Mouse (Mus musculus) G1E-ER4 (cell line): Measurements from ENCODE around the gene Spata31d1b. TPM values are rescaled to one million over a fixed set of nuclear protein-coding genes. Genes with fewer than 3 reads are reported as not detected.

ENCODE experiments used
- GATA1 ChIP-seq: IDR thresholded peaks from one replicate; pipeline ENCODE4 v1.8.0; 2012; ENCODE audit warnings: low read length, inconsistent platforms
- polyA plus RNA-seq: library from polyadenylated mRNA; stranded (reverse); fragments of >175 nt; gene quantifications from 2 replicates; pipeline ENCODE4 v1.2.3, GENCODE M21; 2012

The Spata31d1b gene
- polyA plus RNA-seq, 1 experiment = not detected

- no peak for TF ChIP-seq GATA1
These were observed 26.4 kb downstream of the Spata31d1b start for GRCm38 (mm10) chr13:59738455-59738854.

- no peak for TF ChIP-seq GATA1
These were observed 27.3 kb downstream of the Spata31d1b start for GRCm38 (mm10) chr13:59739397-59739796.

- TF ChIP-seq GATA1 = no peak
These were observed 29.0 kb downstream of the Spata31d1b start for GRCm38 (mm10) chr13:59741096-59741495.

GRCm38 (mm10) chr13:59741697-59742096 lies 29.6 kb downstream of the Spata31d1b start:
- TF ChIP-seq GATA1 = no peak

- TF ChIP-seq GATA1 = no peak
These were observed 33.4 kb downstream of the Spata31d1b start for GRCm38 (mm10) chr13:59745462-59745861.

GRCm38 (mm10) chr13:59746164-59746563 lies 34.1 kb downstream of the Spata31d1b start:
- no peak for TF ChIP-seq GATA1

- no peak for TF ChIP-seq GATA1
These were observed 34.6 kb downstream of the Spata31d1b start, which contains the start of gene 1700014D04Rik for GRCm38 (mm10) chr13:59746711-59747110. 1700014D04Rik (minus strand) TSS chr13:59746752.

- TF ChIP-seq GATA1 = no peak
These were observed 38.2 kb downstream of the Spata31d1b start for GRCm38 (mm10) chr13:59750310-59750709.

GRCm38 (mm10) chr13:59756906-59757305 lies 44.8 kb downstream of the Spata31d1b start:
- TF ChIP-seq GATA1 = no peak

- TF ChIP-seq GATA1 = no peak
These were observed 50.7 kb downstream of the Spata31d1b start for GRCm38 (mm10) chr13:59762791-59763190.

GRCm38 (mm10) chr13:59766786-59767515 lies 54.9 kb downstream of the Spata31d1b start:
- TF ChIP-seq GATA1 = no peak

GRCm38 (mm10) chr13:59768531-59768930 lies 56.4 kb downstream of the Spata31d1b start:
- TF ChIP-seq GATA1 = no peak

Other genes with a start within 250 kb of the Spata31d1b start
- 5.1 and 6.0 TPM in 2 replicates for gene Agtpbp1, start 127.1 kb upstream of the Spata31d1b start, polyA plus RNA-seq
- gene Naa35, start 127.0 kb upstream of the Spata31d1b start, polyA plus RNA-seq = 7.7 and 8.3 TPM in 2 replicates
- 24.8 and 27.6 TPM in 2 replicates for gene Golm1, start 36.5 kb upstream of the Spata31d1b start, polyA plus RNA-seq
- gene 4921517D22Rik, start 18.2 kb upstream of the Spata31d1b start, polyA plus RNA-seq = not detected in 2 replicates
- gene Spata31d1a, start 2.0 kb upstream of the Spata31d1b start, polyA plus RNA-seq = not detected in 2 replicates
- not detected in 2 replicates for gene Spata31d1d, start 19.5 kb downstream of the Spata31d1b start, polyA plus RNA-seq
- not detected in 2 replicates for gene 1700014D04Rik, start 34.5 kb downstream of the Spata31d1b start, polyA plus RNA-seq
- 62.1 and 85.1 TPM in 2 replicates for gene Isca1, start 57.5 kb downstream of the Spata31d1b start, polyA plus RNA-seq
- 17.3 and 46.2 TPM in 2 replicates for gene Gm49354, start 70.0 kb downstream of the Spata31d1b start, polyA plus RNA-seq
- 51.6 and 70.9 TPM in 2 replicates for gene Tut7, start 110.9 kb downstream of the Spata31d1b start, polyA plus RNA-seq